Mouse (Mus musculus): Measurements from ENCODE around the gene Ceacam16.
A peak's percentile ranks its signal among the peaks of the same experiment; 100 is the strongest.

Ceacam16 gene

GRCm38 (mm10) chr7:19861199-19861598 lies at the start of gene Ceacam16:
TSS of gene Ceacam16 (minus strand) at chr7:19861299.
- no peak for DNase-seq (ENCODE audit: low read depth, low spot score)

DNA sequence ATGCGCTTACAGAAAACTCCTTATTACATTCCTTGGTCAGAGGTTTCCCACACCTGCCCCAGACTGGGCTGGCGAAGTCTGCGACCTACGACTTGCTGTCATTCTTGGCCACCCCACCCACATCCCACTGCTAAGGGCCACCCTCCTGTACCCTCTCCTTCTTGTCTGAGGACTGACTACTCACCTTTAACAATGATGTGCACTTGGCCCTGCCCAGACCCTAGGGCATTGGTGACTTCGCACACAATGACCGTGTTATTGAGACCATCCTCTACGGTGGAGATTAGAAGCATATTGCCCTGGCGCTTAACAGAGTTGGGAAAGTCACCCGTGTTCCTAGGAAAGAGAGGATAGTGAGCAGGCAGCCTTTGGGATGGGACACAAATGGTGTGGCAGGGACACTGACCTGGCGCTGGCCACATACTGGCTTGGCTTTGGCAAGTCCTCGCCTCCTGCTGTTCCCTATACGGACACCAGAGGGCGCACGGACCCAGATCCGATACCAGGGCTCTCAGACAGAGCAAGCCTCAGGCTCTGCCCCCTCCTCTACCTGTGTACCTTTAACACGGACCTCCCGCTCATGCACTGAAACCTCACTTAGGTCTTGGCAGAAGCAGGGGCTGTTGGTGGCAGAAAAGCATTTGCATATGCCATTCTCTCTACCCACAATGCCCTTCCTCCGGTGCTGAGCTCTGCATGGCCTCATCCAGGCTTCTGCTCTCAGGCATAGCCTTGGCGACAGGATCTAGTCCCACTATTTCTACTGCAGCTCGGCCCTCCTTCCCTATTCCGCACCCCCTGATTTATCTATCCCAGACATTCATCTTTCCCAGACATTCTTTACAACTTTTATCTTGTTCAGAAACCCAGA lies 49.6 kb upstream of the Ceacam16 start:
- peak; percentile 73 for DNase-seq (ENCODE audit: low read depth, low spot score)

DNA sequence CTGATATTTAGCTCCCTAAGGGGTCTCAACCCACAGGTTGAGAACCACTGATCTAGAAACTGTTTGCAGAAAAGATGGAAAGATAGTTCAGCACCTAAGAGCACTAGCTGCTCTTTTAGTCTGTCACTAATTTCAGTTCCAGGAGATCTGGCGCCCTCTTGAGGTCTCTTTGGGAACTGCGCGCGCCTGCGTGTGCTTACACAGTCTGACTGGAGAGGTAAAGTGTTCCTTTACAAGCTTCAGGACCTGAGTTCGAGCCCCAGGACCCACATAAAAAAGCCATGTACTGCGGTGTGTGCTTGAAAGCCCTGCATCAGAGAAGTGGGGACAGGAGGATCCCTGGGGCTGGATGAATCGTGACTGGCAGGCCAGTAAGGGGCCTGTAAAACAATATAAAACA lies 28.8 kb upstream of the Ceacam16 start:
- peak; percentile 50 for DNase-seq (ENCODE audit: low read depth, low spot score)

GRCm38 (mm10) chr7:19887849-19888248 lies 26.8 kb upstream of the Ceacam16 start, which contains the start of gene Ceacam19:
TSS of gene Ceacam19 (minus strand) at chr7:19887965.
- peak; percentile 38 for DNase-seq (ENCODE audit: low read depth, low spot score)

DNA sequence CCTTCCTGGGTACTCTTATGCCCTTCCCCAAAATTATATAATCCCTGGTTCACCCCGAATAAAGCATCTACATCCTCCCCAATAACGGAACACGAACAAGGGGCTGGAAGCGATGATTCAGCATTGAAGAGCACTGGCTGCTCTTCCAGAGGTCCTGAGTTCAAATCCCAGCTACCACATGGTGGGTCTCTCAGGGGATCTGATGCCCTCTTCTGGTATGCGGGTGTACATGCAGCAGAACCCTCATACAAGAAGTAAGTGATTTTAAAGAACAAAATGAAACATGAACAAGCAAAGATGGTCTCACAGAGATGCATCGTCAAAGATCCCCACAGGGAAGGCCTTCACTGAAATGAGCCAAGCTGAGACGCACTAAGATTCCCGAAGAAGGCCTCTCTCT lies 19.7 kb upstream of the Ceacam16 start:
- DNase-seq (ENCODE audit: low read depth, low spot score): no peak

GRCm38 (mm10) chr7:19876781-19877425 lies 15.8 kb upstream of the Ceacam16 start:
- peak; percentile 75 for DNase-seq (ENCODE audit: low read depth, low spot score)

DNA sequence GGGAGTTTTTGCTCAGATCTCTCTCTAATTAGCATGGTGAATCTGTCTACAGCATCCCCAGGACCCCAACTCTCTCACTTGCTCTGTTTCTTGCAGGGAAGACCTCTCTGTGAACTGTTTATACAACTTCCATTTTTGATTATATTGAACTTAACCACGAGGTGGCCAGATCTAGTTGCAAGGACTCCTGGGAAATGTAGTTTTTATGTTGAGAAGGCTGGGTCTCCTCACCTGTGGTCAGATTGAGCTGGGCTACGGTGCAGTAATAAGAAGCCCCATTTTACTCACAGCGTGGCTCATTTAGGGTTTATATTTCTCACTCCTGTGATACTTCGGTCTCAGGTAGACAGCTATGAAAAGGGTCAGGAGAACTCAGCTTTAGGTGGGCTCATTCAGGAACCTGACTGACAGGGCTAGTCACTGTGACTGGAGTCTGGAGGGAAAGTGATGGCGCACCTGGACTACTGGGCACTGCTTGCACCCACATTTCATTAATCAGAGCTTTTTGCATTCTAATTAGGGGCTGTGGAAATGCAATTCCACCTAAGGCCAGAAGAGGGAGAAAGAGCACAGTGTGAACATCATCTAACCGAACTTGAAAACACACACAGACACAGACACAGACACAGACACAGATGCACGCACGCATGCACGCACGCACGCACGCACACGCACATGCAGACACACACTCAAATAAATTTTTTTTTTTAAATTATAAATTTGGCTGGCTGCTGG lies 15.0 kb upstream of the Ceacam16 start:
- DNase-seq (ENCODE audit: low read depth, low spot score): peak; percentile 83

- peak; percentile 76 for DNase-seq (ENCODE audit: low read depth, low spot score)
Observed at GRCm38 (mm10) chr7:19871943-19872601, 11.0 kb upstream of the Ceacam16 start.

GRCm38 (mm10) chr7:19871137-19871621 lies 10.1 kb upstream of the Ceacam16 start:
- peak; percentile 66 for DNase-seq (ENCODE audit: low read depth, low spot score)

- no peak for DNase-seq (ENCODE audit: low read depth, low spot score)
Observed at GRCm38 (mm10) chr7:19867751-19868399, 6.8 kb upstream of the Ceacam16 start.

DNA sequence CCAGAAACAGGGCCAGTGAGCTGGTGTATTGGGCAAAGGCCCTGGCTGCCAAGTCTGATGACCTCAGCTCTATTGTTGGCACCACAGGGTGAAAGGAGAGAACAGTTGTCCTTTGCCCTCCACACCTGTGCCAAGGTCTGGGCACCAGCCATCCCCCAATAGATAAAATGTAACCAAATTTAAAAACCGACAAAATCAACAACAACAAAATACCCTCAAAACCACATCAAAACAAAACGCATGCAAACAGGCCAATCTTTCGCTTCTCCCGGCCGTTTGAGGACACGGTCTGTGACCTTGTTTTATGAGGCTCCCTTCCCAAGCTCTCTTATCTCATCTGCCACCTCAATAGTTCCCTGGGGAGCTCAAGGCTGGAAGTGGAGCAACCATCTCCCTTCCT lies 5.4 kb upstream of the Ceacam16 start:
- no peak for DNase-seq (ENCODE audit: low read depth, low spot score)

DNA sequence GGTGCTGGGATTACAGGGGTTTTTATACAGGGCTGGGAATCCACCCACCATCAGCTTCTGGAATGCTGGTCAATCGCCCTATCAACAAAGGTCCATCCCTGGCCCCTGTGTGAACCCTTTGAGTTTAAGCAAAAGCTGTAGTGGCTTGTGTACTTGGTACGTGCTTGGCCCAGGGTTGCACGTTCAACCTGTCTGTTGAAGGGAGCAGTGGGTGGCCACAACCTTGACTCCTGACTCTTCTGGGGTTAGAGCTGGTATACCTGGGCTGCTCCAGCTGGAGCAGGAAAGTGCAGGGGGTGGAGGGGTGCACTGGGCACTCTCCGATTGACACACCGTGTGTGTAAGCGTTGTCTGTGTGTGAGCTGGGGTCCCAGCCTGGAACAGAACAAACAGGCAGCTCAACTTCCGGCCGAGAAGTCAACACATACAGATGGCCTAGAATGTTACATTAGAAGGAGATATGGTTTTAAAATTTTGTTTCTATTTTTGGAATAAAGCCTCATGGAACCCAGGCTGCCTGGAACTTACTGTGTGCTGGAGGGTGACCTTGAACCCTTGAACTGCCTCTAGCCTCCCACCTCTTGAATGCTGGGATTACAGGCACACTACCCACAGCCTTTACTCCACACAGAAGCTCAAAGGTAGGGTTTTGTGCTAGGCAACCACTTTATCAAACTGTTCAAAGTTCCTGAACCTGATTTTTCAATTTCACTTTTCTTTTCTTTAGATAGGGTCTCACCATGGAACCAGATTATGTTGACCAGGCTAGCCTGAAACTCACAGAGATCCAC lies 4.3 kb upstream of the Ceacam16 start:
- peak; percentile 36 for DNase-seq (ENCODE audit: low read depth, low spot score)

GRCm38 (mm10) chr7:19864241-19864640 lies 3.1 kb upstream of the Ceacam16 start:
- no peak for DNase-seq (ENCODE audit: low read depth, low spot score)

DNA sequence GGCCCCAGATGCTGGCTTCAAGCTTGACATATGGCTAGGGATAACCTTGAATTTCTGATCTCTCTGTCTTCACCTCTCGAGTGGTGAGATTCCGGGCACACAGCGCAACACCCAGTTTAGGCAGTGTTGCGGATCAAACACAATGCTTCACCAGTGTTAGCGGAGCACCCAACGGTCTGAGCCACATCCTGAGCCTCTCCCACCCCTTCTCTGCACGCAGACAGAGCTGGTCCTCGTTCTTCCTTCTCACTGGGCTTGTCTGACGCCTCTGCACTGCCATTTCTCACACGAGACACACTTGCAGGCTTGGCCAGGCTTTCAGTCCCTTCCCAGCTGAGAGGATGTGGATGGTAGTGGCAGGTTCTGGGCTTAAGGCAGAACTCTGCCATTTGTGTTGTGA lies 1.4 kb downstream of the Ceacam16 start:
- no peak for DNase-seq (ENCODE audit: low read depth, low spot score)

- DNase-seq (ENCODE audit: low read depth, low spot score): no peak
Observed at GRCm38 (mm10) chr7:19856283-19856682, 4.8 kb downstream of the Ceacam16 start.

DNA sequence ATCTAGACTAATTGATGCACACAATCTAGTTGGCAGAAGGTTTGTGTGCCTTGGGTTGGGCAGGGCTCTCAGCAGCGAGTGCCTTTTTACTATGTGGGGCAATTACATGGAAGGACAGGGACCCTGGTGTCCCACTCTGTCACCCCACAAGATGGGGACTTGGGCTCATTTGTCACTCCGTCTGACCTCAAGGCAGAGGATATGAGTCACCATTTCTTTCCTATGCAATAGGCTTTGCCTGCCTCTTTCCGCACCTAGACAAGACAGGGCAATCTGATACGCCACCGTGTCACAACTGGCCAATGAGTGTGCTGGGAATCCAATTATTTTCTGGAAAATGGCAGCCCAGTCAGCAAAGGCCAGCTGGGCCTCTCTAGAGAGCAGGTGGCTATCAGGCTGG lies 5.4 kb downstream of the Ceacam16 start:
- no peak for DNase-seq (ENCODE audit: low read depth, low spot score)

DNA sequence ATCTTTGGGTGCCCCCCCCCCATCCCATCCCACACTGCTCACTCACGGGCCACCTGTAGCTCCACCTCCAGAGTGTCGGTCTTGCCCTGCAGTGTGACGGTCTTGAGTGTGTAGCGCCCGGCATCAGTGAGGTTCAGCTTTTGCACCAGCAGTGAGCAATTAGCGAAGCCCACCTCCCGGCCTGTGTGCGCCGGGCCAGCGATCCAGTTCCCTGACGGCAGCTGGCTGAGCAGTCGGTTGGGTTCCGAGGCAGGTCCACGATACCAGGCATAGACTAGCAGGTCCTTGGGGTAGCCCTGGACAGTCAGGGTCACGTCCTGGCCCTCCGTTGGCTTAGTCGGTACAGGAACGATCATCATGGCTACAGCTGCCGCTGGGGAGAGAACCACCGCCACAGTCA lies 7.6 kb downstream of the Ceacam16 start:
- DNase-seq (ENCODE audit: low read depth, low spot score): no peak

DNA sequence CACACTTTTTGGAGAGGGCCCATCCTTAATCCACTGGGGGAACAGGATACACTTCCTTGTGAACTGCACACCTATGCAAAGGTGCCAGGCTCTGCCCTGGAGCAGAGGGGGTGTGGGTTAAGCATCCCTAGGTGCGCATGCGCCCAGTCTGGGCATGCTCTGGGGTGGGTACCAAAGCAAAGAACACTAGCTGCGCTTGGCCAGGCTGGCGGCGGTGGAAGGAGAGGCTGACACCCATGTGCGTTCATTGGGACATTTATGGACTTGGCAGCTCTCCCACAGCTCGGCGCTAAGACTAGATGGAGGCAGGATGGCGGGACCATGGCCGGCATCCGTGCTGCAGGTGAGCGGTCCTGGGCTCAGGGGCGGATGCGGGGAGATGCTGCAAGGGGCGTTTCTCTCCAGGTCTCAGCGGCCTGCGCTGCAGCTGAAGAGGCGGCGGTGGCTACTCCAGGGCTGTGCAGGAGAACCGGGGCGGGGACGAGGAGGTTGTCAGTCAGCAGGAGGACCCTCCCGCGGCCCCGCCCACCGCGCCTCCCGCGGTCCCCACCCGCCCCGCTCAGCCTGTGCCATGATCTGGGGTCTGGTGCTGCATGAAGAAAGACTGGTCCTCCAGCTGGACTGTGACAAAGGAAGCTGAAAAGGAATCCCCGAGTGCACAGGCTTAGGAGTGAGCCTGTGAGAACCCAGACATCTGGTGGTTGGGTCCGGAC lies 9.1 kb downstream of the Ceacam16 start, which contains the start of gene Gm19345:
Gm19345 (plus strand) TSS at position 146 of the 713 bp plus-strand sequence.
- DNase-seq (ENCODE audit: low read depth, low spot score): peak; percentile 90

- DNase-seq (ENCODE audit: low read depth, low spot score): no peak
Observed at GRCm38 (mm10) chr7:19844521-19845171, 16.5 kb downstream of the Ceacam16 start.
